Mouse (Mus musculus): ENCODE data around the gene Col6a5. TPM values are rescaled to one million over a fixed set of nuclear protein-coding genes. Genes with fewer than 3 reads are reported as not detected.

The Col6a5 gene
- total RNA-seq (2017): not detected in 2 replicates

DNA sequence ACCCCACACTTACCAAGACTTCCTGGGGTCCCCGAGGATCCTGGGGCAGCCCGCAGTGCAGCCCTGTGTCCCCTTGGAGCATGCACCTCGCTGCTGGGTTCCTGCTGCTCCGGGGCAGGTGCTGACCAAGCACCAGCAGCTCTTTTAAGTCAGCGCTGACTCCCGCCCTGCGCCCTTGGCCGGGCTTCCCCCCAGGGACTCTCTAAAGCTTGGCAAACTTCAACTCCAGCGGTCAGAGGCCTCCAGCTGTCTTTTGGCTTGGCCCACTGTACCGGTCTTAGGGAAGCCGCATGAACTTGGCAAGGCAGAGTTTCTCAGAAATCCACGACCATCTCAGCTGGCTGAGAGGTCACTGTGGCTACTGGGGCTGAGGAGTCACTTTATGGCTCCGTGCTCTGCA, at the start of gene Col6a5:
Col6a5 (minus strand) TSS at position 111 of the 400 bp plus-strand sequence.
- ATAC-seq (replicated peaks; ENCODE audit: low read depth, poor library complexity, severe bottlenecking): no peak

DNA sequence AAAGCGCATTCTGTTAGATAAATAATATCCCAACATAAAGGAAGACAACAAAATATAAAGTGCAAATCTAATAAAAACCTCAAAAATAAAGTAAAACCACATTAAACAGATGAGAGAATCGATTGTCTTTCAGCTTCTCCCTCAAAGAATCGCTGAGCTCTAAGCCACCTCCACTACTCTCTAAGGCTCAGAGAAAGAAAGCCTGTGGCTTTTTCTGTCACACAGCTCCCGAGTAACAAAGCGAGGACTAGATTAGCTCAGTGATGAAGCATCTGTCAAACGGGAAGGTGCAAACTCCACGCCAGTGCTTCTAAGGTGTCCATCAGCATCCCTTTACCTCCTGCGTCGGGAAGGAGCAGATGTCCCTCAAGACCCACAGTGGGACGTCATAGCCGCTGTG, 37.5 kb upstream of the Col6a5 start:
- ATAC-seq (replicated peaks; ENCODE audit: low read depth, poor library complexity, severe bottlenecking): no peak

DNA sequence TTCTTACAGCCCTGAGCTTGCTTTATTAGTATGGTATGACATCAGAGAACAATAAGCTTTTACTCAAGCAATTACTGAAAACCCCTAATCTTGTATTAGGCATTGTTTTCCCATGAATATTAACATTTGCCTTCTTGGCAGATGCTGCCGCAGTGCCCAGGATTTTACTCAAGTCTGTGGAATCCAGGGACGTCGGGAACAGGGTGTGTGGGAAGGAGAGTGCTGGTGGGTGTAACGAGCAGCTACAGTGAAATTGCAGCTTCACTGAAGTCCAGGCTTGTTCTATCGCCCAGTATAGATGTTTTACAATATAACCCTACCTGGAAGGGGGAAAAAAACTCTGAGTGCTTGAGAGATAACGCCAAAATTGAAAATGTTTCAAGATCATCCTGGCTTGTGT, 32.0 kb upstream of the Col6a5 start:
- no peak for ATAC-seq (replicated peaks; ENCODE audit: low read depth, poor library complexity, severe bottlenecking)

GRCm38 (mm10) chr9:105990099-105990498, 29.7 kb upstream of the Col6a5 start:
- no peak for ATAC-seq (replicated peaks; ENCODE audit: low read depth, poor library complexity, severe bottlenecking)

- ATAC-seq (replicated peaks; ENCODE audit: low read depth, poor library complexity, severe bottlenecking): no peak
Measured at GRCm38 (mm10) chr9:105989468-105989867, 29.0 kb upstream of the Col6a5 start.

GRCm38 (mm10) chr9:105988096-105988495, 27.7 kb upstream of the Col6a5 start:
- peak; percentile 65; the same call in 1 of the 2 replicates for ATAC-seq (replicated peaks; ENCODE audit: low read depth, poor library complexity, severe bottlenecking)

GRCm38 (mm10) chr9:105984931-105985519, 24.6 kb upstream of the Col6a5 start:
- ATAC-seq (replicated peaks; ENCODE audit: low read depth, poor library complexity, severe bottlenecking): no peak

GRCm38 (mm10) chr9:105978479-105978878, 18.0 kb upstream of the Col6a5 start:
- ATAC-seq (replicated peaks; ENCODE audit: low read depth, poor library complexity, severe bottlenecking): no peak

- no peak for ATAC-seq (replicated peaks; ENCODE audit: low read depth, poor library complexity, severe bottlenecking)
Measured at GRCm38 (mm10) chr9:105976871-105977270, 16.4 kb upstream of the Col6a5 start.

- ATAC-seq (replicated peaks; ENCODE audit: low read depth, poor library complexity, severe bottlenecking): no peak
Measured at GRCm38 (mm10) chr9:105976314-105976713, 15.9 kb upstream of the Col6a5 start.

GRCm38 (mm10) chr9:105973736-105974135, 13.3 kb upstream of the Col6a5 start:
- ATAC-seq (replicated peaks; ENCODE audit: low read depth, poor library complexity, severe bottlenecking): no peak

GRCm38 (mm10) chr9:105972031-105972430, 11.6 kb upstream of the Col6a5 start:
- no peak for ATAC-seq (replicated peaks; ENCODE audit: low read depth, poor library complexity, severe bottlenecking)

DNA sequence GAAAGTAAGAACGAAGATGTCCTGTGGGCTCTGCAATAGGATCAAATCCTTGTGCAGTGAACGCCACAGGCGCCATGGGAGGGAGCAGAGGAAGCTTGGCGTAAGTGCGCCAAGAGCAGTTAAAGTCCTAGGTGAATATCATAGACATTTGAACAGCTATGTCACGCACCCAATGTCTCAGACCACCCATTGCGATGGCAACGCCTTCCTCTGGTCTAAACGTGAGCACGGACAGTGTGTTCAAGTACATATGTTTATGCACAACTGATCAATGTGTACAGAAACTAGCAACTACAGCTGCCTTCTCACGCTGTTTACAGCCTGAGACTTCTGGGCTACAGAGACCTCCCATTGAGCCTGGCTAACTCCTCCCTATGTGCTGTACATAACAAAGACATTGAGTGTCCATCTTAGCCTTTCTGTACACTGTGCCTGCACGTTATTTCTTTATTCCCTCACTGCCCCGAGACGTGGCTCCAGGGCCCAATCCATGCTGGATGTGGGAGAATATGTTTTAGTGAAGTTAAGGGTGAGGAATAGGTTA, 11.0 kb upstream of the Col6a5 start:
- ATAC-seq (replicated peaks; ENCODE audit: low read depth, poor library complexity, severe bottlenecking): no peak

- ATAC-seq (replicated peaks; ENCODE audit: low read depth, poor library complexity, severe bottlenecking): no peak
Measured at GRCm38 (mm10) chr9:105970901-105971300, 10.5 kb upstream of the Col6a5 start.

DNA sequence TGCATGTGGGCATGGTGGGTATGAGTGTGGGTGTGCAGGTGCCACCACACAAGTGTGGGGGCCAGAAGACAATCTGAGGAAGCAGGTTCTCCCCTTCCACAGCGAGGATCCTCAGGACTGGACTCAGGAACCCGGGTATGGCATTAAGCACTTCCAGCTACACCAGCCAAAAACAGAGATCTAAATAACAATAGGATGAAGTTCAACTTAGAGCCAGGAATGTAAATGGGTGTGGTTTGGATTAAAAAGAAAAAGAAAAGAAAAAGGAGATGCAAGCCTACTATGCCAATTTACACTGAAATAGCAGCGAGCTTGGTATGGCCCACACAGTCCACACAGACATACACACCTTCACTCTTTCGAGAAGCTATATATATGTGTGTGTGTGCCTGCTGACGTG, 7.5 kb upstream of the Col6a5 start:
- no peak for ATAC-seq (replicated peaks; ENCODE audit: low read depth, poor library complexity, severe bottlenecking)

- ATAC-seq (replicated peaks; ENCODE audit: low read depth, poor library complexity, severe bottlenecking): no peak
Measured at GRCm38 (mm10) chr9:105959116-105959515, 1.3 kb downstream of the Col6a5 start.

- no peak for ATAC-seq (replicated peaks; ENCODE audit: low read depth, poor library complexity, severe bottlenecking)
Measured at GRCm38 (mm10) chr9:105949755-105950154, 10.7 kb downstream of the Col6a5 start.

GRCm38 (mm10) chr9:105947577-105947976, 12.9 kb downstream of the Col6a5 start:
- no peak for ATAC-seq (replicated peaks; ENCODE audit: low read depth, poor library complexity, severe bottlenecking)

DNA sequence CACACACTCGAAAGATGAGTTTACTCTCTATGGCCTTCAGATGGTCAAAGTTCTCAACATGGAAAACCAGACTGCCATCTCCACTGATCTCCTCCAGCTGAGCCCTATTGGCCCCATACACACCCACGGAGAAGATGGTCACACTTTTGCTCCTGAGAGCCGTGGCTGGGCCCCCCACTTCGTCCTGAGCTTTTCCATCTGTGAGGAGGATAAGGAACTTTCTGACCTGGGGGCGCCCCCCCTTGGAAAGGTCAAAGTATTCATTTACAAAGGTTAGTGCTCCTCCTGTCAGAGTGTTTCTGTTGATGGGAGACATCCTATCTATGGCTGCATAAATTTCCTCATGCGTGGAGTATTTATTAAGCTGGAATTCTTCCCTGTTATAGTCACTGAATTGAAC, 26.6 kb downstream of the Col6a5 start:
- no peak for ATAC-seq (replicated peaks; ENCODE audit: low read depth, poor library complexity, severe bottlenecking)

GRCm38 (mm10) chr9:105929287-105929686, 31.2 kb downstream of the Col6a5 start:
- ATAC-seq (replicated peaks; ENCODE audit: low read depth, poor library complexity, severe bottlenecking): no peak

- no peak for ATAC-seq (replicated peaks; ENCODE audit: low read depth, poor library complexity, severe bottlenecking)
Measured at GRCm38 (mm10) chr9:105928406-105929071, 31.9 kb downstream of the Col6a5 start.

GRCm38 (mm10) chr9:105923659-105924058, 36.8 kb downstream of the Col6a5 start:
- no peak for ATAC-seq (replicated peaks; ENCODE audit: low read depth, poor library complexity, severe bottlenecking)

All from common myeloid progenitor, adult 5-6 weeks (primary cell).